Mouse (Mus musculus) macrophage (primary cell): Measurements from ENCODE around the gene Alyref. TPM values are rescaled to one million over a fixed set of nuclear protein-coding genes. Genes with fewer than 3 reads are reported as not detected.

ENCODE experiments used
- H3K27ac ChIP-seq: fragments of 350-480 bp; formaldehyde crosslinking; 2 replicates; pipeline ENCODE4 v1.9.0; 2021
- H3K36me3 ChIP-seq: fragments of 350-480 bp; formaldehyde crosslinking; 2 replicates; pipeline ENCODE4 v1.9.0; 2021; ENCODE audit errors: inconsistent target
- H3K4me3 ChIP-seq: fragments of 350-480 bp; formaldehyde crosslinking; 2 replicates; pipeline ENCODE4 v1.9.0; 2021; ENCODE audit errors: inconsistent target
- H3K79me2 ChIP-seq: fragments of 350-480 bp; formaldehyde crosslinking; 2 replicates; pipeline ENCODE4 v1.9.0; 2021; ENCODE audit errors: inconsistent target
- WGBS: methylation state at CpG from one replicate; pipeline ENCODE4 v1.1.7; 2026; ENCODE audit warnings: inconsistent platforms; ENCODE audit not compliant: missing documents; 5-methylcytosine and 5-hydroxymethylcytosine counted together
- polyA plus RNA-seq: library from polyadenylated mRNA; stranded (reverse); fragments of 250-400 nt; gene quantifications from 3 replicates; pipeline ENCODE4 v1.2.4, GENCODE M21; 2018; ENCODE audit warnings: inconsistent platforms

The Alyref gene
- polyA plus RNA-seq, 1 experiment from 2014 or later, result 41.5 TPM

GRCm38 (mm10) chr11:120630401-120630871 lies 32.3 kb upstream of the Alyref start:
- Histone ChIP-seq H3K27ac (peak overlapping the region; percentile 99), H3K79me2 (peaks cover 79% of the 10 kb centered on the region), H3K4me3 (peak overlapping the region; percentile 52), H3K36me3 (no peaks in the 10 kb centered on the region)
- 0% methylated on average over 5 of the region's 5 CpGs for WGBS

- H3K79me2 ChIP-seq, result peaks cover 83% of the 10 kb centered on the region
- WGBS, result 0% methylated on average over 7 of the region's 7 CpGs
- H3K4me3 ChIP-seq, result peak overlapping the region; percentile 52
- no peaks in the 10 kb centered on the region for H3K36me3 ChIP-seq
- peak overlapping the region; percentile 99 for H3K27ac ChIP-seq
Measured at GRCm38 (mm10) chr11:120629911-120630310, 31.7 kb upstream of the Alyref start.

- peaks cover 78% of the 10 kb centered on the region for H3K79me2 ChIP-seq
- peak overlapping the region; percentile 99 for H3K27ac ChIP-seq
- peak overlapping the region; percentile 52 for H3K4me3 ChIP-seq
- 2% methylated on average over 23 of the region's 23 CpGs for WGBS
- H3K36me3 ChIP-seq, result no peaks in the 10 kb centered on the region
Measured at GRCm38 (mm10) chr11:120629341-120629730, 31.2 kb upstream of the Alyref start.

GRCm38 (mm10) chr11:120628601-120629340 lies 30.6 kb upstream of the Alyref start:
- H3K36me3 ChIP-seq, result 0 out of 2 replicates have a peak, but pooled peaks cover under 1% of the 10 kb centered on the region
- H3K79me2 ChIP-seq, result peaks cover 80% of the 10 kb centered on the region
- peak overlapping the region; percentile 4; the same call in 1 of the 2 replicates for H3K4me3 ChIP-seq
- peak overlapping the region; percentile 99 for H3K27ac ChIP-seq
- WGBS, result 56% methylated on average over 22 of the region's 23 CpGs

GRCm38 (mm10) chr11:120627468-120628300 lies 29.5 kb upstream of the Alyref start:
- Histone ChIP-seq H3K27ac (peak overlapping the region; percentile 99), H3K36me3 (peaks cover 11% of the 10 kb centered on the region; the same call in 1 of the 2 replicates), H3K79me2 (peaks cover 91% of the 10 kb centered on the region), H3K4me3 (peak overlapping the region; percentile 4; the same call in 1 of the 2 replicates)
- 21% methylated on average over 21 of the region's 22 CpGs for WGBS

GRCm38 (mm10) chr11:120626785-120627467 lies 28.8 kb upstream of the Alyref start:
- Histone ChIP-seq H3K4me3 (no peak overlapping the region), H3K36me3 (peaks cover 19% of the 10 kb centered on the region), H3K79me2 (peaks cover 92% of the 10 kb centered on the region), H3K27ac (peak overlapping the region; percentile 99)
- 68% methylated on average over 11 of the region's 11 CpGs for WGBS

GRCm38 (mm10) chr11:120625152-120625775 lies 27.1 kb upstream of the Alyref start, which contains the start of gene Sirt7:
Gene Sirt7, minus strand, starts transcription at chr11:120625240.
- WGBS, result 12% methylated on average over 5 of the region's 5 CpGs
- H3K36me3 ChIP-seq, result peaks cover 35% of the 10 kb centered on the region

GRCm38 (mm10) chr11:120624680-120625111 lies 26.5 kb upstream of the Alyref start:
- under 1% methylated on average over 48 of the region's 53 CpGs for WGBS
- Histone ChIP-seq H3K36me3 (peaks cover 41% of the 10 kb centered on the region), H3K79me2 (peaks cover 85% of the 10 kb centered on the region), H3K4me3 (peak overlapping the region; percentile 36), H3K27ac (peak overlapping the region; percentile 99)

More at GRCm38 (mm10) chr11:120625152-120625775, 27.1 kb upstream of the Alyref start, which contains the start of gene Sirt7:
- Histone ChIP-seq H3K27ac (peak within 1 kb of the TSS; percentile 99), H3K4me3 (peak within 1 kb of the TSS; percentile 36), H3K79me2 (peaks cover 90% of the 10 kb centered on the region)

GRCm38 (mm10) chr11:120623961-120624679 lies 26.0 kb upstream of the Alyref start:
- Histone ChIP-seq H3K27ac (peak overlapping the region; percentile 5; the same call in 1 of the 2 replicates), H3K4me3 (peak overlapping the region; percentile 36), H3K79me2 (peaks cover 81% of the 10 kb centered on the region), H3K36me3 (peaks cover 47% of the 10 kb centered on the region)
- WGBS, result 14% methylated on average over 26 of the region's 30 CpGs

- WGBS, result 93% methylated on average over 6 of the region's 6 CpGs
- Histone ChIP-seq H3K36me3 (peaks cover 57% of the 10 kb centered on the region), H3K4me3 (no peak overlapping the region)
Measured at GRCm38 (mm10) chr11:120622805-120623204, 24.6 kb upstream of the Alyref start.

GRCm38 (mm10) chr11:120620195-120620594 lies 22.0 kb upstream of the Alyref start:
- no peak overlapping the region for H3K4me3 ChIP-seq
- H3K79me2 ChIP-seq, result peaks cover 65% of the 10 kb centered on the region
- 94% methylated on average over 14 of the region's 14 CpGs for WGBS
- H3K27ac ChIP-seq, result no peak overlapping the region
- H3K36me3 ChIP-seq, result peaks cover 57% of the 10 kb centered on the region

More at GRCm38 (mm10) chr11:120622805-120623204, 24.6 kb upstream of the Alyref start:
- Histone ChIP-seq H3K79me2 (peaks cover 67% of the 10 kb centered on the region), H3K27ac (no peak overlapping the region)

- 97% methylated on average over 23 of the region's 25 CpGs for WGBS
- peaks cover 60% of the 10 kb centered on the region for H3K36me3 ChIP-seq
Measured at GRCm38 (mm10) chr11:120618619-120619535, 20.7 kb upstream of the Alyref start.

More at GRCm38 (mm10) chr11:120618619-120619535, 20.7 kb upstream of the Alyref start:
- peak overlapping the region; percentile 59 for H3K27ac ChIP-seq
- H3K4me3 ChIP-seq, result no peak overlapping the region
- peaks cover 70% of the 10 kb centered on the region for H3K79me2 ChIP-seq
